Mouse (Mus musculus) hindbrain, embryonic 10.5 days (tissue): ENCODE results near the gene Slc39a7. TPM values are rescaled to one million over a fixed set of nuclear protein-coding genes. Genes with fewer than 3 reads are reported as not detected.

Experiments used
- DNase-seq: peaks from one replicate; pipeline ENCODE4 v3.0.0-alpha.2; 2017; ENCODE audit warnings: low spot score
- H3K27ac ChIP-seq: fragments of 300-500 bp; sonication (generic); 2 replicates; pipeline ENCODE4 v1.5.1; 2016; ENCODE audit warnings: mild to moderate bottlenecking, moderate library complexity
- H3K27me3 ChIP-seq: fragments of 300-500 bp; sonication (generic); 2 replicates; pipeline ENCODE4 v1.6.1; 2016; ENCODE audit warnings: mild to moderate bottlenecking; ENCODE audit not compliant: poor library complexity, insufficient read depth, severe bottlenecking
- H3K36me3 ChIP-seq: fragments of 300-500 bp; sonication (generic); 2 replicates; pipeline ENCODE4 v1.6.1; 2016; ENCODE audit warnings: mild to moderate bottlenecking, moderate library complexity
- H3K4me1 ChIP-seq: fragments of 300-500 bp; sonication (generic); replicated peaks from 2 replicates; pipeline ENCODE4 v1.6.1; 2016; ENCODE audit warnings: mild to moderate bottlenecking
- H3K4me3 ChIP-seq: fragments of 300-500 bp; sonication (generic); 2 replicates; pipeline ENCODE4 v1.5.1; 2016; ENCODE audit warnings: mild to moderate bottlenecking, moderate library complexity
- H3K9me3 ChIP-seq: fragments of 300-500 bp; sonication (generic); 2 replicates; pipeline ENCODE4 v1.6.1; 2016; ENCODE audit warnings: mild to moderate bottlenecking, moderate library complexity
- WGBS: fragments of 180-500 bp; shearing (Covaris S2); methylation state at CpG from one replicate; pipeline ENCODE4 v1.1.7; 2016; 5-methylcytosine and 5-hydroxymethylcytosine counted together
- polyA plus RNA-seq: library from polyadenylated mRNA; unstranded; fragments of >200 nt; fragmentation: Nextera tagmentation; extraction: Ambion mirVana; gene quantifications from 2 replicates; pipeline ENCODE4 v1.2.1, GENCODE M21; 2016

Slc39a7 gene
- polyA plus RNA-seq, 1 experiment from 2014 or later: 188 TPM

DNA sequence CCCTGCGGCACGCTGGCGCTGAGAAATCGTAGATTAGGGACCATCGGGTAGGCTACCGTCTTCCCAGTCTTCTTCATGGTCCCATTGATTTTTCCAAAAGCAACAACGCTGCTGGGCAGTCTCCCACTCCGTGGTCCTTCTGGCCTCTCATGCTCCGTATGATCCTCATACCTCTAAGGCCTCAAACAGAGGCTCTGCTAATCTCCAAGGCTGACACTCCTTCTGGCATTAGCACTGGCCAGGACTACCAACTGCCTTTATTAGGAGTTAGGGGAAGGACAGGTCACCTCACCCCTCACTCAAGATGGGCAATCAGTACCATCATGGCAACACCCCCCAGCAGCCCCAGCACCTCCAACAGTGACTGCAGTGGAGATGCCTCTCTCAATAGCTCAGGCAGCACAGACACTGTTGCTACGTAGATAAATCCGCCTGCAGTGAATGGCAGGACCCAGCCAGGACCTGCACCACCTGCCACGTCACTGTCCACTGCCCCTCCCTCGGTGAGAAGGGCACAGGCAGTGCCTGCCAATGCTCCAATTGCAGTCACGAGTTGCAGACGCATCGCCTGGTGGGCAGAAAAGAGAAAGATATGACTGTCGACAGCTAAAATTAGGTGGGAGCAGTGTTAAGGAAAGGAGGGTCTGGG is 2.9 kb downstream of the Slc39a7 start:
- Histone ChIP-seq H3K36me3 (peaks cover 35% of the 10 kb centered on the region), H3K27ac (peak overlapping the region; percentile 98), H3K4me3 (peak overlapping the region; percentile 74), H3K27me3 (no peaks in the 10 kb centered on the region), H3K4me1 (peaks cover 85% of the 10 kb centered on the region), H3K9me3 (no peaks in the 10 kb centered on the region)
- no peak for DNase-seq
- WGBS: 58% methylated on average over 17 of the region's 17 CpGs

DNA sequence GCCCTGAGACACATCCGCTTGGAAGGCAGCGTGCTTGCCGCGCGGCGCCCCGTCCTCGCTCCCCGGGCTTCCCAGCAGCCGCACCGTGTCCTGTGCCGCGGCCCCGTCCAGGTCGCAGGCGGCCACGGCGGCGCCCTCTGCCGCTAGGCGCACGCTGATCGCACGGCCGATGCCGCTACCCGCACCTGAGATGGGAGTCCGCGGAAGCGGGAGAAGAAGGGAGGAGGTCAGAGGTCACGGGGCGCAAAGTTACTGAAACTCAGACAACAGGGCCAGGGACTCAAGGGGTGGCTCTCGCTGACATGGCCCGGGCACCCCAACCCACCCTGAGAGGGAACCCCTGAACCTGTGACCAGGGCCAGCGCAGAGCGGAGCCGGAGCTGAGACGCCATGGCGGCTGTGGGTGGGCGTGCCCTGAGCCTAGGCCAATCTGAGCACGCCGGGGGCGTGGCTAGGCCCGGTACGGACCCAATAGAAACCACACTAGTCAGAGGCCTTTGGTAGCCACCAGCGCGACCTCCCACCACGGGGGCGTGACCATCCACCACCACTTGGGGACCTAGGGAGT is 3.7 kb downstream of the Slc39a7 start, which contains the start of gene H2-Ke6:
Gene H2-Ke6, minus strand, starts transcription at position 405 of the 568 bp plus-strand sequence.
- Histone ChIP-seq H3K27ac (peak within 1 kb of the TSS; percentile 98), H3K9me3 (peaks cover 5% of the 10 kb centered on the region; the same call in 1 of the 2 replicates), H3K27me3 (no peaks in the 10 kb centered on the region), H3K4me3 (peak within 1 kb of the TSS; percentile 74), H3K4me1 (peaks cover 85% of the 10 kb centered on the region), H3K36me3 (peaks cover 39% of the 10 kb centered on the region)
- peak; percentile 97 for DNase-seq
- WGBS: under 1% methylated on average over 49 of the region's 49 CpGs

DNA sequence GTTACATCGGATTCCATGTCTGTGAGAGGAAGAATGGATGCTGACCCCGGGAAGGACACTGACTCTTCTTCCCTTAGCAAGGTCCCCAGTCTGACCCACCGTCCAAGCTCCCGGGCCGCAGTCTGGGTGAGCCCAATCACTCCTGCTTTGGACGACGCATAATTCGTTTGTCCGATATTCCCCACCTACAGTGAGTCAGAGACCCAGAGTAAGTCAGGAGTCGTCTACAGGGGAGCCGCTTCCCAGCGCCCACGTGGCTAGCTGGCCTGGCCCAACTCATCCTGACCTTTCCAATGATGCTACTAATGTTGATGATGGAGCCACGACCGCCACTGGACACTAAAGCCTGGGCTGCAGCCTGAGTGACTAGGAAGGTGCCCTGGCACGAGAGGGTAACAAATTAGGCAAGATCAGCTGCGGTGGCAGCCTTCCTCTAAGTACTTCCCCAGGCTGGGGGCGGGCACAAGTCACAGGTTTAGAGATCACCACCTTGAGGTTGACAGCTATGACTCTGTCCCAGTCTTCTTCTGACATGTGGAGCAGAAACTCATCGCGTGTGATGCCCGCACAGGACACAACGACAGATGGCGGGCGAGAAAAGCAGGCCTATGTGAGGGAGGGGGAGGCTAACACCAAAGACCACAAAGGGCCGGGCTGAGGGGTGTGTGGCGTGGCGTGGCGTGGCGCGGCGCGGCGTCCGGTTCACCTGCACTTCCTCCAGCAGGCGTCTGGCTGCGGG is 4.4 kb downstream of the Slc39a7 start:
- peaks cover 45% of the 10 kb centered on the region for H3K36me3 ChIP-seq
- WGBS: 4% methylated on average over 36 of the region's 36 CpGs
- H3K27ac ChIP-seq: peak overlapping the region; percentile 98
- DNase-seq: peak; percentile 38
- peaks cover 11% of the 10 kb centered on the region for H3K9me3 ChIP-seq
- peaks cover 83% of the 10 kb centered on the region for H3K4me1 ChIP-seq
- peak overlapping the region; percentile 74 for H3K4me3 ChIP-seq
- no peaks in the 10 kb centered on the region for H3K27me3 ChIP-seq

DNA sequence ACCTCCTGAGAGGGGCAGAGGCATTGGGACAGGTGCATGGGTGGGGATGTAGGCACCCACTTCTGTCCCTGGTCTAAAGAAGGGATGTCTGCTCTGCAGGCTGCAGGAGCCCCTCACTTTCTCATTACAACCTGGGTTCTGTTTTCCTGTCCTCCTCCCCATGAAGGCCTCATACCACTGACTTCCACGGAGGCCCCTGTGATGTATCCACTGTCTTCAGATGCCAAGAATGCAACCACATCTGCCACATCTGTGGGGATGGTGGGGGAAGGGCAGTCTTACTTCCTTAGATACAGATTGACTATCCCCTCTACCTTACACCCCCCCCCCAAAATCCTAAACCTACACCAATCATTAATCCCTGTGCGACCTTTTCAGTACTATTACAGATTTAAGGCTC is 5.3 kb downstream of the Slc39a7 start:
- Histone ChIP-seq H3K4me3 (peak overlapping the region; percentile 74), H3K27me3 (no peaks in the 10 kb centered on the region), H3K4me1 (peaks cover 82% of the 10 kb centered on the region), H3K36me3 (peaks cover 54% of the 10 kb centered on the region), H3K27ac (peak overlapping the region; percentile 98), H3K9me3 (peaks cover 20% of the 10 kb centered on the region)
- no peak for DNase-seq
- WGBS: 19% methylated on average over 2 of the region's 2 CpGs

DNA sequence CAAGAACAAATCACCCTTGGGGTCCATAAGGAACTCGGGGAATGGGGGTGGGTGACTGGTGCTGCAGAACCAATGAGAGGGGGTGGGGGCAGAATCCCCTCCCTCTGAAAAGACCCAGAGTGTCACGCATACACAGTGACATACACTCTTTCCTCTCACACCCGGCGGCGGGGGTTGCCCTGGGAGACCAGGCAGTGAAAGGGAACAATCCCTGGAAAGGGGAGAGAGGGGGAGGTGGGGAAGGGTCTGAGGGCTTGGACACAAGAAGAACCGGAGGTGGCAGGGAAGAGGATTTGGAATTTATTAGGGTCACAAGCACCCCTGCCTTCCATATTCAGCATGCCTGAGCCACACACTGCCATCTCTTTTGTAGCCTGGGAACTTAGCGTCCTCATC is 5.7 kb downstream of the Slc39a7 start:
- peaks cover 79% of the 10 kb centered on the region for H3K4me1 ChIP-seq
- under 1% methylated on average over 7 of the region's 7 CpGs for WGBS
- peaks cover 25% of the 10 kb centered on the region for H3K9me3 ChIP-seq
- DNase-seq: peak; percentile 96
- peak overlapping the region; percentile 74 for H3K4me3 ChIP-seq
- H3K27ac ChIP-seq: peak overlapping the region; percentile 98
- H3K36me3 ChIP-seq: peaks cover 58% of the 10 kb centered on the region
- no peaks in the 10 kb centered on the region for H3K27me3 ChIP-seq

DNA sequence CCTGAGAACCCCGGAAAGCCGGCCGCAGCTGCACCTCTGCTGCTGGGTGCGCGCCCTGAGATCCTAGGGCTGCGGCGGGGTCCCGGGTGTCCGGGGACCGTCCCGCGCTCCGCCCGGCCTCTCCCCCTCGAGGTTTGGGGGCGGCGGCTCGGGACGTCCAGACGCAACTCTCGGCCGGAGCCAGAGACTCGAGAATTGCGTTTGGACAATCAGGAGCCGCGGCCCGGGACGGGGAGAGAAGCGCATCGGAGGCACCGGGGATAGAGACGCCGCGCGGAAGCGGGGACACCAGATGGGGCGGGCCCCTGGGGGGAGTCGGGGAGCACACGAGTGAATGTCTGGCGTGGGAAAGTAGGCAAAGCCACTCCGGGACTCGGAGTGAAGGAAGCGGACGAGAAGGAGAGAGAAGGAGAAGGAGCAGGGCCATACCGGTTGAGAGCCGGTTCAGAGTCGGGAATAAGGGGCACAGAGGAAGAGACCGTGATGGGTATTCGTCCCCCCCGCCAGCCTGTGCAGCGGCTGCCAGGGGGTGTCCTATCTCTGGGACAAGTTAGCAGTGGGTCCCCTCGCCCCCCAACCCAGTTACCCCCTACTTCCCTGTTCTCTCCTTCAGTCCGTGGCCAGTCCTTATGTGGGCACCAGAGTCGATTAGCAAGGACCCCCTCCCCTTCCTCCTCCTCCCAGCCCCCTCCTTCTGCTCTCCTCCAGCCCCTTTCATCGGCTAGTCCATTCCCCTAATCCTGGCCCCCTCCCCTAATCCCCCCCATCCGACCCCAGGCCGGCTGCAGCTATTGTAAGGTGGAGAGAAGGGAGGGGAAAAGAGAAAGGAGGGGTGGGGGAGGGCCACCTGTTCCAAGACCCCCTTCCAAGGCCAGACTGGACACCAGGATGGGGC is 6.4 kb downstream of the Slc39a7 start:
- DNase-seq: peak; percentile 90
- under 1% methylated on average over 57 of the region's 57 CpGs for WGBS
- Histone ChIP-seq H3K4me1 (peaks cover 72% of the 10 kb centered on the region), H3K27me3 (no peaks in the 10 kb centered on the region), H3K36me3 (peaks cover 61% of the 10 kb centered on the region), H3K4me3 (peak overlapping the region; percentile 74), H3K9me3 (peaks cover 31% of the 10 kb centered on the region), H3K27ac (peak overlapping the region; percentile 98)

DNA sequence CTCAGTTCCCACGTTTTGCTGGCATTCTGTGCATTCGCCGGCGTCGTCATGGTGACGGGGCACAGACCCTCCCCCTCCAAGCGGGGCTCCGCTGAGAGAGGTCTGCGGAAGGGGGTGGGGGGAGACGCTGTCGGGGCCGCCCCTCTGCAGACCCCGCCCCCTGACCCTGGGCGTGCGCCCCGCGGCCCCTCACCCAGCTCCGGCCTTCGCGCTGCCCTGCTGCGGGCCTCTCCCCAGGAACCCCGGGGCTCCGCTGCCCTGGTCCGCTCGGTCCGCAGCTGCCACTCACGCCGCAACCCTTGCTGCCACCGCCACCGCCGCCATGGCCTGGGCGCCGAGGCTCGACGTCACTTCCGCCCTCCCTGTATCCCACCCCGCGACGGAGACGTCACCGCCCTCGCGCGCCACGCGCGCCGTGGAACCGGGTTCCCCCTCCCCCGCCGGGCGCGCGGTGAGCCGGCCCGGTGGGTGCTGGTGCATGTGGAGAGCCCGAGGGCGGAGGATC is 7.1 kb downstream of the Slc39a7 start, which contains the start of gene Ring1:
Gene Ring1, minus strand, starts transcription at position 364 of the 505 bp plus-strand sequence.
- peak; percentile 94 for DNase-seq
- peak within 1 kb of the TSS; percentile 98 for H3K27ac ChIP-seq
- peaks cover 38% of the 10 kb centered on the region for H3K9me3 ChIP-seq
- under 1% methylated on average over 57 of the region's 58 CpGs for WGBS
- peak within 1 kb of the TSS; percentile 74 for H3K4me3 ChIP-seq
- H3K4me1 ChIP-seq: peaks cover 65% of the 10 kb centered on the region
- no peaks in the 10 kb centered on the region for H3K27me3 ChIP-seq
- peaks cover 61% of the 10 kb centered on the region for H3K36me3 ChIP-seq

DNA sequence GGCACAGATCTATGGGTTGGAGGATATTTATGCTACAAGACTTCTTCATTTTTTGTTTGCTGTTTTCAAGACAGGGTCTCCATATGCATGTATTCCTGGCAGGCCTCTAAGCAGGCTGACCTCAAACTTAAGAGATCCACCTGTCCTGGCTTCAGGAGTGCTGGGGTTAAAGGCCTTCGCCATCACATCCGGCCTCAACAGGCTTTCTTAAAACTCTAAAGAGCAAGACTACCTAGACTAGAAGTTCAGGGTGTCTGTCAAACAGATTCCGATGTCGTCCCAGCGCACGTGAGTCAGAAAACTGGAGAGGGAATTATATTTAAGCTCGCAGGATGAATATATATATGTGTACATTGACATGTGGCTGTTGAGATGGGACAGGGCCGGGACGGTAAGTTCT is 7.8 kb downstream of the Slc39a7 start:
- Histone ChIP-seq H3K9me3 (peaks cover 43% of the 10 kb centered on the region), H3K27me3 (no peaks in the 10 kb centered on the region), H3K27ac (peak overlapping the region; percentile 98), H3K4me1 (peaks cover 58% of the 10 kb centered on the region), H3K4me3 (peak overlapping the region; percentile 74), H3K36me3 (peaks cover 59% of the 10 kb centered on the region)
- WGBS: 70% methylated on average over 9 of the region's 9 CpGs
- no peak for DNase-seq

DNA sequence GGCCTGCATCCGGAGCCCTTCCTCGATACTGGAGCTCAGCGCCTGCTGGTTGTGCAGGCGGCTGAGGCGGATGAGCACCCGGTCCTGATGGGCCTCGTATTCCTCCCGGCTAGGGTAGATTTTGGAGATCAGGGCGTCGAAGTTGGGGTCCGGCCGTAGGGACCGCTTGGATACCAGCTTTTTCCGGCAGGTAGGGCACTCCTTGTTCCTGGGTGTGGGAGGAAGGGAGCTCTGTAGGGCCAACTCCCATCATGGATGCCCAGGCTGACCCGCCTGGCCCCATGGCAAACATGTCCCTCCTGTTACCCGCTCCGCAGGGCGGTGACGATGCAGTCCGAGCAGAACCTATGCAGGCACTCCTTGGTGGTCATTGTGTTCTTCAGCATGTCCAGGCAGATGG is 8.5 kb downstream of the Slc39a7 start:
- Histone ChIP-seq H3K4me1 (peaks cover 51% of the 10 kb centered on the region), H3K4me3 (peak overlapping the region; percentile 74)

DNA sequence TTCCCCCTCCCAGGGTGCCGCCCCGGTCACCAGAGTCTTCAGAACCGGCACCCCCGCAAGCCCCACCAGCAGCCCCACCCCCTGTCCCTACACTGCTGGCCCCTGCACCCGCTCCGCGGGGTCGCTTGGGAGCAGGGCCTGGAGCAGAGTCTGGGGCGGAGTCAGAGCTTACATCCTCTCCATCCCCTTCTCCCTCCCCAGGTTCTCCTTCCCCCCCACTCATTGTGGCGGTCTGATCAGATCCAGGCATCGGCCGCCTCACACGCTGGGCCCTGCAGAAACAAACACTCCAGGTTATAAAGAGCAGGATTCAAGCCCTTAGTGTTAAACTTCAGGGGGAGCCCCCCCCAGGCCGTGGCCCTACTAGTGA is 9.1 kb downstream of the Slc39a7 start:
- 95% methylated on average over 14 of the region's 14 CpGs for WGBS
- peak overlapping the region; percentile 74; the same call in 1 of the 2 replicates for H3K4me3 ChIP-seq

More for the DNA sequence above, 8.5 kb downstream of the Slc39a7 start:
- peaks cover 43% of the 10 kb centered on the region for H3K9me3 ChIP-seq
- H3K27ac ChIP-seq: peak overlapping the region; percentile 98; the same call in 1 of the 2 replicates
- no peak for DNase-seq
- H3K27me3 ChIP-seq: no peaks in the 10 kb centered on the region
- WGBS: 94% methylated on average over 20 of the region's 20 CpGs
- peaks cover 54% of the 10 kb centered on the region for H3K36me3 ChIP-seq

DNA sequence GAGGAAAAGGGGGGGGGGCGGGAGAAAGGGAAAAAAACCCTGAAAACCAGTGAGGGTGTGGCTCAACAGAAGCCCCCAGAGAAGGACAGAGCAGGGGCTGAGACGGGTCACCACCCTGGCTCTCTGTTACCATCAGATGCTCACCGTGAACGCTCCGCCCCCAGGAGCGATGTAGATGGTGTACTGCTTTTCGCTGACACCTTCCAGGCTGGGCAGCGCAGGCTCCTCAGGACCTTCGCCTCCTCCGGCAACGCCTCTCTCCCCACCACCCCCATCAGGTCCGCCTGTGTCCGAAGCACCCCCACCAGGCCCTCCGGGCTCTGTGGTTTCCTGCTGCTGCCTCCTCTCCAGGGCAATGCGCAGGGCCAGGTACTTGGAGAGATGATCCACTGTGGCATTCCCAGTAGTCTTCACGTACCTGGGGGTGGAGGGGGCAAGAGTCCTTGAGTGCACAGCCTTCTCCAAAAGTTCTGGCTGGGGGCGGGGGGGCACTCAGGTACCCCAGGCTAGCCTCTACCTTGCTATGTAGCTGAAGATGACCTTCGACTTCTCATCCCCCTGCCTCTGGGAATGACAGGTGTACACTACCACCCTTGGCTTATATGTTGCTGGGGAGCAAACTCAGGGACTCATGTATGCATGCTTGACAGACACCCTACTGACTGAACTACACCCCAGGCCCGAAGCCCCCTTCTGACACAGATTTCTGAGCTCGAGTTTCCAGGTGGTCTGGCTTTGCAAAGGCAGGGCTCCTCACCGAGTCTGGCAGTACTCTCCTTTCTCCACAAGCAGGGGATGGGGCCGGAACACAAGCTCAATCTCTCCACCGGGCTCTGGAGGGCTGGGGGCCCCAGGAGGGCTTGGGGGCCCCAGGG is 9.7 kb downstream of the Slc39a7 start:
- H3K9me3 ChIP-seq: peaks cover 43% of the 10 kb centered on the region
- no peaks in the 10 kb centered on the region for H3K27me3 ChIP-seq
- WGBS: 96% methylated on average over 23 of the region's 23 CpGs
- H3K27ac ChIP-seq: 0 out of 2 replicates have a peak overlapping the region, but pooled peaks have one; percentile 56
- peaks cover 39% of the 10 kb centered on the region for H3K4me1 ChIP-seq
- H3K4me3 ChIP-seq: peak overlapping the region; percentile 74
- DNase-seq: no peak
- H3K36me3 ChIP-seq: peaks cover 55% of the 10 kb centered on the region

More for the DNA sequence above, 9.1 kb downstream of the Slc39a7 start:
- Histone ChIP-seq H3K4me1 (peaks cover 45% of the 10 kb centered on the region), H3K27ac (0 out of 2 replicates have a peak overlapping the region, but pooled peaks have one; percentile 56), H3K36me3 (peaks cover 52% of the 10 kb centered on the region), H3K27me3 (no peaks in the 10 kb centered on the region), H3K9me3 (peaks cover 43% of the 10 kb centered on the region)
- DNase-seq: no peak
